Mouse (Mus musculus): Measurements from ENCODE around the gene Rspry1. TPM values are rescaled to one million over a fixed set of nuclear protein-coding genes. Genes with fewer than 3 reads are reported as not detected.

Rspry1 gene
- polyA plus RNA-seq, 1 experiment from 2014 or later: 45.0 TPM

GRCm38 (mm10) chr8:94703972-94704668 is 102.4 kb downstream of the Rspry1 start:
- peak overlapping the region; percentile 62 for H3K9ac ChIP-seq (ENCODE audit: low read depth, low read length)
- ATAC-seq: peak; percentile 92
- H3K4me2 ChIP-seq (ENCODE audit: low read length): peak overlapping the region; percentile 62
- H3K27me3 ChIP-seq (replicated peaks; ENCODE audit: control insufficient read depth, insufficient read depth, low read length): no peaks in the 10 kb centered on the region
- peak overlapping the region; percentile 50 for H3K4me3 ChIP-seq (ENCODE audit: low read length)
- H3K9me3 ChIP-seq (ENCODE audit: control insufficient read depth, low read length): no peaks in the 10 kb centered on the region
- under 1% methylated on average over 35 of the region's 35 CpGs for WGBS
- H3K4me1 ChIP-seq (ENCODE audit: control insufficient read depth, insufficient read depth, low read depth, low read length): no peaks in the 10 kb centered on the region; the same call in 1 of the 2 replicates
- no peaks in the 10 kb centered on the region for H3K36me3 ChIP-seq (ENCODE audit: control insufficient read depth, insufficient read depth, low read length)
- H3K27ac ChIP-seq (ENCODE audit: low read depth, low read length): peak overlapping the region; percentile 67

GRCm38 (mm10) chr8:94704669-94704984 is 102.9 kb downstream of the Rspry1 start:
- Histone ChIP-seq H3K27me3 (replicated peaks; ENCODE audit: control insufficient read depth, insufficient read depth, low read length) (no peaks in the 10 kb centered on the region), H3K4me2 (ENCODE audit: low read length) (peak overlapping the region; percentile 62), H3K36me3 (ENCODE audit: control insufficient read depth, insufficient read depth, low read length) (no peaks in the 10 kb centered on the region), H3K4me1 (ENCODE audit: control insufficient read depth, insufficient read depth, low read depth, low read length) (no peaks in the 10 kb centered on the region; the same call in 1 of the 2 replicates), H3K4me3 (ENCODE audit: low read length) (peak overlapping the region; percentile 50), H3K27ac (ENCODE audit: low read depth, low read length) (peak overlapping the region; percentile 67), H3K9ac (ENCODE audit: low read depth, low read length) (peak overlapping the region; percentile 62), H3K9me3 (ENCODE audit: control insufficient read depth, low read length) (no peaks in the 10 kb centered on the region)
- 15% methylated on average over 9 of the region's 9 CpGs for WGBS
- ATAC-seq: no peak

- WGBS: 86% methylated on average over 10 of the region's 10 CpGs
- H3K27me3 ChIP-seq (replicated peaks; ENCODE audit: control insufficient read depth, insufficient read depth, low read length): no peaks in the 10 kb centered on the region
- H3K4me3 ChIP-seq (ENCODE audit: low read length): no peak overlapping the region
- no peak for ATAC-seq
- no peak overlapping the region for H3K4me2 ChIP-seq (ENCODE audit: low read length)
- H3K9ac ChIP-seq (ENCODE audit: low read depth, low read length): no peak overlapping the region
- H3K9me3 ChIP-seq (ENCODE audit: control insufficient read depth, low read length): no peaks in the 10 kb centered on the region
- no peak overlapping the region for H3K27ac ChIP-seq (ENCODE audit: low read depth, low read length)
- H3K36me3 ChIP-seq (ENCODE audit: control insufficient read depth, insufficient read depth, low read length): no peaks in the 10 kb centered on the region
- no peaks in the 10 kb centered on the region; the same call in 1 of the 2 replicates for H3K4me1 ChIP-seq (ENCODE audit: control insufficient read depth, insufficient read depth, low read depth, low read length)
Observed at GRCm38 (mm10) chr8:94705581-94706245, 104.0 kb downstream of the Rspry1 start.

GRCm38 (mm10) chr8:94706732-94707395 is 105.1 kb downstream of the Rspry1 start:
- Histone ChIP-seq H3K4me1 (ENCODE audit: control insufficient read depth, insufficient read depth, low read depth, low read length) (no peaks in the 10 kb centered on the region; the same call in none of the 2 replicates), H3K27ac (ENCODE audit: low read depth, low read length) (no peak overlapping the region), H3K36me3 (ENCODE audit: control insufficient read depth, insufficient read depth, low read length) (no peaks in the 10 kb centered on the region), H3K4me3 (ENCODE audit: low read length) (no peak overlapping the region), H3K9ac (ENCODE audit: low read depth, low read length) (no peak overlapping the region), H3K4me2 (ENCODE audit: low read length) (no peak overlapping the region), H3K9me3 (ENCODE audit: control insufficient read depth, low read length) (no peaks in the 10 kb centered on the region), H3K27me3 (replicated peaks; ENCODE audit: control insufficient read depth, insufficient read depth, low read length) (no peaks in the 10 kb centered on the region)
- WGBS: 81% methylated on average over 9 of the region's 9 CpGs
- ATAC-seq: no peak

Other genes with a start within 250 kb of the Rspry1 start
- gene Herpud1, start 215.5 kb upstream of the Rspry1 start, polyA plus RNA-seq (2015; fragmentation: Nextera tagmentation; extraction: Ambion mirVana): 71.3 and 77.9 TPM in 2 replicates
- 0.11 and 0.31 TPM in 2 replicates for gene Nlrc5, start 167.6 kb upstream of the Rspry1 start, polyA plus RNA-seq (2015; fragmentation: Nextera tagmentation; extraction: Ambion mirVana)
- gene Cpne2, start 68.9 kb upstream of the Rspry1 start, polyA plus RNA-seq (2015; fragmentation: Nextera tagmentation; extraction: Ambion mirVana): 22.7 and 23.5 TPM in 2 replicates
- 67.4 and 67.9 TPM in 2 replicates for gene Fam192a, start 60 bp downstream of the Rspry1 start, polyA plus RNA-seq (2015; fragmentation: Nextera tagmentation; extraction: Ambion mirVana)
- gene Arl2bp, start 64.7 kb downstream of the Rspry1 start, polyA plus RNA-seq (2015; fragmentation: Nextera tagmentation; extraction: Ambion mirVana): 179 and 191 TPM in 2 replicates
- 3.5 and 8.1 TPM in 2 replicates for gene Pllp, start 94.3 kb downstream of the Rspry1 start, polyA plus RNA-seq (2015; fragmentation: Nextera tagmentation; extraction: Ambion mirVana)
- gene Ccl22, start 143.7 kb downstream of the Rspry1 start, polyA plus RNA-seq (2015; fragmentation: Nextera tagmentation; extraction: Ambion mirVana): not detected in 2 replicates
- 61.2 and 62.0 TPM in 2 replicates for gene Cx3cl1, start 170.1 kb downstream of the Rspry1 start, polyA plus RNA-seq (2015; fragmentation: Nextera tagmentation; extraction: Ambion mirVana)
- gene Ccl17, start 208.5 kb downstream of the Rspry1 start, polyA plus RNA-seq (2015; fragmentation: Nextera tagmentation; extraction: Ambion mirVana): 0.79 and 0.80 TPM in 2 replicates
- 67.7 and 69.8 TPM in 2 replicates for gene Coq9, start 236.4 kb downstream of the Rspry1 start, polyA plus RNA-seq (2015; fragmentation: Nextera tagmentation; extraction: Ambion mirVana)
- 190 and 191 TPM in 2 replicates for gene Ciapin1, start 236.4 kb downstream of the Rspry1 start, polyA plus RNA-seq (2015; fragmentation: Nextera tagmentation; extraction: Ambion mirVana)

Measured in hindbrain, embryonic 16.5 days (tissue).